Mouse (Mus musculus) cerebellum, adult 11 months (tissue): Measurements from ENCODE around the gene Acad8.

Experiments used
- DNase-seq: peaks from one replicate; pipeline ENCODE4 v3.0.0; 2022

Acad8 gene

GRCm38 (mm10) chr9:26978776-26979175, 20.6 kb downstream of the Acad8 start:
- DNase-seq: no peak

GRCm38 (mm10) chr9:26977754-26978153, 21.6 kb downstream of the Acad8 start:
- no peak for DNase-seq

GRCm38 (mm10) chr9:26947790-26948189, 51.6 kb downstream of the Acad8 start:
- DNase-seq: no peak

GRCm38 (mm10) chr9:26924146-26924545, 75.2 kb downstream of the Acad8 start:
- DNase-seq: no peak
